In the genomic region with DNA sequence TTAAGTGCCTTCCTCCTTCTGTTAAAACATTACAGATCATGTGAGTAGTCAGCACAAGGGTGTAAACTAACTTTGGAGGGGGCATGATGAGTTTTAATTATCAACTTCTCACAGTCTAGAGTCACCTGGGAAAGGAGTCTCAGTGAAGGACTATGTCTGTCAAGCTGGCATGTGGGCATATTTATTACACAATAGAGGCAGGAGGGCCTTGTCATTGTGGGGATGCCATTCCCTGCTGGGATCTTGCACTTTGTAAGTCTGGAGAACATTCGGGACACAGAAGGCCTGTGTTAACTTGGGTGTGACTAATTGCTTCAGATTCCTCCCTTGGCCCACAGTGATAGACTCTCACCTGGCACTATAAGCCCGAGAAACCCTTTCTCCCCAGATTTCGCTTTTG, we compare ENCODE assay signal across 14 mouse cellular contexts. TPM values are rescaled to one million over a fixed set of nuclear protein-coding genes. Genes with fewer than 3 reads are reported as not detected.
"Had no signal": no experiment of that assay in that cellular context is flagged by ENCODE, and none has a peak within 500 bp of the region (broad histone marks: within the 10 kb centered on the region; RNA-seq: fewer than 3 reads in every experiment).

No protein-coding gene starts in this region.

- DNase-seq: lung, adult 2 months; lung, postnatal 36 days; right cerebral cortex, postnatal 25 days; thymus, postnatal 4 days had no signal

- H3K27ac ChIP-seq: layer of hippocampus, adult 2 months; left cerebral cortex, adult 2 months; limb, embryonic 10.5 days; liver, embryonic 15.5 days; midbrain, embryonic 13.5 days; stomach, postnatal 0 days had no signal

- H3K9ac ChIP-seq: liver, embryonic 15.5 days; midbrain, embryonic 13.5 days had no signal

- H3K4me2 ChIP-seq: liver, embryonic 11.5 days; liver, embryonic 15.5 days; midbrain, embryonic 13.5 days had no signal

- H3K27me3 ChIP-seq: midbrain, embryonic 13.5 days had no signal

- ATAC-seq: inflammation-experienced regulatory T-cells, adult 6 months; intestine, postnatal 0 days; lung, postnatal 0 days; midbrain, embryonic 13.5 days had no signal

- H3K9me3 ChIP-seq: limb, embryonic 10.5 days; liver, embryonic 15.5 days; midbrain, embryonic 13.5 days had no signal

- H3K4me3 ChIP-seq: layer of hippocampus, adult 2 months; left cerebral cortex, adult 2 months; limb, embryonic 10.5 days; liver, embryonic 15.5 days; midbrain, embryonic 13.5 days had no signal

RNA-seq across cellular contexts. Expression of gene Jchain, which starts 41.9 kb away (rescaled TPM):
- polyA plus RNA-seq: intestine, postnatal 0 days; limb, embryonic 10.5 days; stomach, postnatal 0 days had no signal
